Mouse (Mus musculus) thymus, postnatal 36 days (tissue): ENCODE data around the gene Sell.
"Not testable (repeated sequence)": the region's sequence is repeated elsewhere in the genome, so short reads cannot be mapped to it uniquely, and the experiment has no call there.

Experiments
- DNase-seq, 2 experiments: peaks; one replicate each; pipeline ENCODE4 v3.0.0; 2022; ENCODE audit warnings: mixed read lengths in 2 of 2

Sell gene

DNA sequence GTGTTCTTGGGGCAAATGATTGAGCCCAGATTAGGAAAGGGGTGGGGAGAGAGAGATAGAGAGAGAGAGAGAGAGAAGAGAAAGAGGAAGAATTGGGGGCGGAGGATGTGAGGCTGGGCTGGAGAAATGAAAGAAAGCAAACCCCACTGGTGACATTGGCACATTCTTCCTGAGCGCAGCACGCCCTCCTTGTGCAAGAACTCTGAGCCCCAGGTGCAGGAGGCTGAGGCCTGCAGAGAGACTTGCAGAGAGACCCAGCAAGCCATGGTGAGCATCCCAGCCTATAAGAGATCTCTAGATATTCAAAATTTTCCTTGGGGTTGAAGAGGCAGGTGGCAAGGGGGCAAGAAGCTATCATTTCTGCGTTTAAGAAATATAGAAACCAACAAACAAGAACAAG lies at the start of gene Sell:
Gene Sell (plus strand): TSS at position 58 of the 400 bp plus-strand sequence.
- peak; percentile 78 to 87 for DNase-seq

DNA sequence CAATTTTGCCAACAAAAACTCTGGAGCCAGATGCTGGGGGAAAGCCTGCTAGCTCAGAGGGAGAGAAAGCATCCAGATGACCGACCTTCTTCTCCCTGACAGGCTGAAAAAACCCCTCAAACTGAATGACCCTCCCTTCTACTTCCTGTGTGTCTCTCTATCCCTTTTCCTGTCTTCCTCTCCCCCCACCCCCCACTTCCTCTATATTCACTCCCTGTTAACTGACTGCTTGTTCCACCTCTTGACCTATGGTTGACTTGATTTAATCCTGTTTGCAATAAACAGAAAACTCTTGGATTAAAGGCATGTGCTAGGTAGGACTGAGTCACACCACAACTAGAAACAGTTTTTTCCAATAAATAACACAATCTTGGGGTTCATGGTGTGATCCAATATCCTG lies 47.2 kb upstream of the Sell start:
- DNase-seq, result no peak

DNA sequence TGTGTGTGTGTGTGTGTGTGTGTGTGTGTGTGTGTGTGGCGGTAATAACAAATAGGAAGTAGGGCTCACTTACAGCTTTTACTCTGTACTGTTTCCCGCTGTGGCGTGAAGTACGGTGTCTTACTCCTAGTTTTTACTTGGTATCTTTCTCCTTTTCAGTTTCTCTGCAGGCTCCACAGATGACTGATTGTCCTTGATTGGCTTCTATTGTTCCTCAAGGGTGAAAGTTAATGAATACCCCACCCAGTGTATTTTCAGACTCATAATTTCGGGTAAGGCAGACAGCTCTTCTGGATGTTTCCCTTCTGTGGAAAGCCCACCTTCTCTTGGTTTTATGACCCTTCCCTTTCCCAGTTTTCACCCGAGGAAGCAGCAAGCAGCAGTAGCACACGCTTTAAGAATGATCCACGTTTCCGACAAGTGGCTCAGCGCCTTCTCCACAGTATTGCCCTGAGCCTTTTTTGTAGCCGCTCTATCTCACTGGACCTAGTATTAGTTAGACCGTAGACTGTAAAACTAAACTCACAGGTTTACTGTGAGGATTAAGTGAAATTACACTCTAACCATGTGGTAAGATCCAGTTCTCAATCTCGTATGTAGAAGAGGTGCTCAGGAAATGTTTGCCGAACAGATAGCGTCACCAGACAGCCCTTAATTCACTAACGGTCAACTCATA lies 43.4 kb upstream of the Sell start:
- no peak for DNase-seq

DNA sequence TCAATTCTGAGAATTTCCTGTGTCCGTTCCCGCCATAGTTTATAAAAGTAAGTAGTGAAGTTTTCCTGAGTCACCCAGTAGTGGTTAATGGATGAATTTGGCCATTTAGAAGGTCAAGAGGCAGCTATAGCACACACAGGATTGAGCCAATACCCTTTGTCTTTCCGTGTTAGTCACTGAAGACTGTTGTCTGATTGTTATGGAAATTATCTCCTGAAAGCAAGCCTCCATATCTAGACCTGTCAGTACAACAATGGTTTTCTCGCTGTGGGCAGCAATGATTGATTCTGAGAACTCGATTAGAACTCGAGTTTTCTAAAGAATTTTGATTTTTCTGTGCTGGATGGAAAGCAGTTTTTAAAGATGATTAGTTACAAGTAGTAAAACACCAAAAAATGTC lies 42.0 kb upstream of the Sell start:
- no peak for DNase-seq

DNA sequence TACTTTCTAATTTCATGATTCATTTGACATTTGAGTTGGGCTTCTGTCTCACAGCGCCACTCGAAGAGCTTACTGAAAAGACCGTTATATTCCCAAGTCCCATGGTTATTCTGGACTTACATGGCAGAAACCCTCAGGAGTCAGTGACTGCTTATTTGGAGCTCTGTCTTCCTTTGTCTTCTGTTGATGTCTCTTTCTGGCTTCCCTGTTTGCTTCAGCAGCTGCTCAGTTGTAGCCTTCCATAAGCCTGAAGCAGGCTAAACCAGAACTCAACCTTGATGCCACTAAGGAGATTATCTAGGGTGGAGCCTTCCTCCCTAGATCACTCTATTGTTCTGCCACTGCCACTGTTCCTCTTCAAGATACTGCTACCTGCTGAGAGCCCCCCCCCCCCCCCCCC lies 41.0 kb upstream of the Sell start:
- not testable (repeated sequence) for DNase-seq

DNA sequence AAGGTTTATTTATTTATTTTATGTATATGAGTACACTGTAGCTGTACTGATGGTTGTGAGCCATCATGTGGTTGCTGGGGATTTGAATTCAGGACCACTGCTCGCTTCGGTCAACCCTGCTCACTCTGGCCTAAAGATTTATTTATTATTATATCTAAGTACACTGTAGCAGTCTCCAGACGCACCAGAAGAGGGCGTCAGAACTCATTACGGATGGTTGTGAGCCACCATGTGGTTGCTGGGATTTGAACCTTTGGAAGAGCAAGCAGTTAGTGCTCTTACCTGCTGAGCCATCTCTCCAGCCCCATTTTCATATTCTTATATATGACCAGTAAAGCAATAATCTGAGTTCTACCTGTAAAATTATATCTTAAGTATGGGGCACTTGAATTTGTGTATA lies 39.7 kb upstream of the Sell start:
- not testable (repeated sequence) for DNase-seq

DNA sequence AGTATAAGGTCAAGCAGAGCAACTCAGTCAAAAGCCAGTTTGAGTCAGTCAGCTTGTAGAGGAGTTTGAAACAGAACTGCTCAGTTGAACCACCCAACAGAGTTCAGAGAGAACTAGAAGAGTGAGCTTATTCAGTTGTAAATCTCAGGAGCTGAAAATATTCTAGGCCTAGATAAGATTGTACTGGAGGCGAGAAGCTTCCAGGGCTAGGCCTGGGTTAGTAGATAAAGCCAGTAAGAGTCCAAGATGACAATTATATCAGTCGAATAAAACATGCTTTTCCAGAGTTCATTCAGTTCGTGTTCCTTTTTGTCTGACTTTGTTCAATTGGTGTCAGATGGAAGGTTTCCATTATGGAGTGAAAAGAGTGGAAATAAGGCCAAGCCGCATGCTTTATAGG lies 36.1 kb upstream of the Sell start:
- DNase-seq, result no peak

DNA sequence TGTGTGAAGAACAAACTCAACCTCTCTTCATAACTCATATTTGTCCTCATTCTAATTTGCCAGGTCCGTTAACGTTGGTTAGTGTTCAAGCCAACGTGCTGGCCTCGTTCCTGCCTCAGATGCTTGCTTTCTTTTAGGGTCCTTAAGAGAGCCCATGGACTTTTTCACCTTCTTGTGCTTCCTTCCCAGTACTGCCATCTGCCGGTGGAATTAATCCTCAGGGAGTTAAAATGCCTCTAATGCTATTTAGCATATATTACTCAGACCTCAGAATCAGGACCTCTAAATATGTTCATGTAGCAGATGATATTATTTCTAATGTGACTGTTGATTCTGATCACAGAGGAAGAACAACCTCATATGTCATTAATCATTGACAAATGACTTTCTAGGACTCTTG lies 34.4 kb upstream of the Sell start:
- peak; percentile 12 to 39 for DNase-seq

DNA sequence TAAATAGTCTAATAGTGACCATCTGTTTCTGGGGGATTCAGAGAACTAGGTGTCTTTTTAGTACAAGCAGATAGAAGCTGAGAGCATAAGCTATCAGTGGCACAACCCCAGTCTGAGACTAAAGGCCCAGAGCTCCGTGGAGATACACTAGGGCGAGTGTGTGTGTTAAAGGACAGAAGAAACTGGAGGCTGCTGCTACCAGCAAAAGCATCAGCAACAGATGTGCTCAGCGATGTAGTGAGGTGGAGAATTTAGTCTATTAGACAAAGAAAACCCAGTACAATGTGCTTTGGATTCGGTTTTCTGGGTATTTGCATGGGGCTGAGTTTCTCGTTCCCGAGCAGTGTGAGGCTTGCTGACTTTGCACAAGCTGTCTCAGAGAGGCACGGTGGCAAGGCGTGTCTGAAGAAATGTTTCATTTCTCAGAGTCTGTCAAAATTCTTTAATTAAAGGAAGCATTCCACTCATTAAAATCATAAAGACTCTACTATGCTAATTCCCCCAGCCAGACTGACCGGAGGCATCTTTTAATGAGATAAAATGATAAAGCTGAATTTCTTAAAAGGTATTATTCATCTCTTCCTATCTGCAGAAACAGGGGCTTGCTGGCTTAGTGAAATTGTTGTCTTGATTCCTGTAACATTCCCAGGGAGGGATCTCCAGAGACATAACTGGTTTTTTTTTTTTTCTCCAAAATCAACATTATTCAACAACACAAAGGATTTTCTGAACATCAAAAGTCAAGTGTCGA lies 21.2 kb upstream of the Sell start:
- no peak for DNase-seq

DNA sequence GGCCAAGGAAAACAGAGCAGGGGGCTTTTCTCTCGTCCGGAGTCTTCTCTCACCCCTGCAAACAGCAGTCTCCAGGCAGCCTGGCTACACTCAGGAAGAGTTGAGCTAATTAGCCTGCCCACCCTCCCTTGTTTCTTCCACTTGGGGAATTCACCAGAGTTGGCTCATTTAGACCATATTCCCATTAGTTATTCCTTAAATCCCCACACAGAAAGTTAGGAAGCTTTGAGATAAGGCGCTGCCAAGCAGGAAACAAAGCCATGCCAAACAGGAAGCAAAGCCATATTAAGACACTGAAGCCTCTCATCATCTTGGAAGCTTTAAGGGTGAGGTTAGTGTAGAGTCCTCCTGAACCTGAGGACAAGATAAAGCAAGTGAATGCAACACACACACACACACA lies 18.2 kb upstream of the Sell start:
- no peak for DNase-seq

DNA sequence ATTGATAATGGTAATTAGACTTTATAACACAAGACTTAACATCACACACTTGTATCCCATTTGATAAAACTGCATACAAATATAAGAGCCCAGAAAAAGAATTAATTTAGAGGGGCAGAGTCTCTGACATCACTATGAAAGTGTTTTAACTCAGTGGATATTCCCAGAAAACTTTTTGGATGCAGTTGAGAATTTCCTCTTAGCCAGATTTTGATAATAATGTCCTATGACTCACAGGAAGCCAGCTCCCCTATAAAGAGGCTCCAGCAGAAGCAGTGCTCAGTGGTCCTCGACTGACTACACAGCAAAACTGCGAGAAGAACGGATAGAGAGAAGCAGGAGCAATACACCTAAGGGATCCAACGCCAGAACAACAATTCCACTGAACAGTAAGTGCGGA lies 13.8 kb upstream of the Sell start, which contains the start of gene Sele:
Gene Sele (plus strand): TSS at position 301 of the 400 bp plus-strand sequence.
- DNase-seq, result no peak

DNA sequence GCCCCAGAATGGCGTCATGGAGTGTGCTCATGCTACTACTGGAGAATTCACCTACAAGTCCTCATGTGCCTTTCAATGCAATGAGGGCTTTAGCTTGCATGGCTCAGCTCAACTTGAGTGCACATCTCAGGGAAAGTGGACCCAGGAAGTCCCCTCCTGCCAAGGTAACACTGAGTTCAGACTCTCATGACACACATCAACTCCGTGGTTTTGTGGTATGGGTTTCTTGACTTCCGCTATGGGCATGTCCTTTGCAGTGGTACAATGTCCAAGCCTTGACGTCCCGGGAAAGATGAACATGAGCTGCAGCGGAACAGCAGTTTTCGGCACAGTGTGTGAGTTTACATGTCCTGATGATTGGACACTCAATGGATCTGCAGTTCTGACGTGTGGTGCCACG lies 8.2 kb upstream of the Sell start:
- no peak for DNase-seq

DNA sequence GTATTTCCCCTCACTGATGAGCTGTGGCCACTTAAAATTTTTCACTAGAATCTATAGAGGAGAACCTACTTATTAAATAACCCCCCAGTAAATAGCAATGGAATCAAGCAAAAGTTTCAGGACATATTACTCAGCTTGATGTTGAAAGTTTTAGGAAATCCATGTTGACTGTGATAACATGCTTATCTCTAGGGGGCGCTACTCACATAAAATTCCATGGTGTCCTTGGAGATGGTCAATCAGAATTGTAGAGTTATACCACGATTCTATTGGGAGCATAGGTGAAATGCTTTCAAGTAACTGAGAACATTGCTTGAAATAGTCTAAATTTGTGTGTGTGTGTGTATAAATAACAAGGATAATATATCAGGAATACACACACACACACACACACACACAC lies 7.0 kb upstream of the Sell start:
- DNase-seq, result no peak

DNA sequence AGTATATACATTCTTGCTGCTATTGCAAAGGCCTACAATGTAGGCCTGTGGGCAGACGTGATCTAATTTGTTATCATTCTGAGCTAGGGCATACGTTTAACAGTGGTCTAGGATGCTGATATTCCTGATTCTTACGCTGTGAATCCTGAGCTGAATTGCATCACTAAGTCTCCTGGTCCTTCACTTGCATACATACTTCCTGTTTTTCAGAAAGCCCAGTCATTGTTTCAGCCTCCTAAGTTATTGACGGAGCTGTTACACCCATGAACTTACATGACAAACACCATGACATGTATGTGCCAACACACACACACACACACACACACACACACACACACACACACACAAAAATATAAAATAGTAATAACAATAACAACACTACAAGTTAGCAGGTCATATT lies 1.7 kb upstream of the Sell start:
- no peak for DNase-seq

DNA sequence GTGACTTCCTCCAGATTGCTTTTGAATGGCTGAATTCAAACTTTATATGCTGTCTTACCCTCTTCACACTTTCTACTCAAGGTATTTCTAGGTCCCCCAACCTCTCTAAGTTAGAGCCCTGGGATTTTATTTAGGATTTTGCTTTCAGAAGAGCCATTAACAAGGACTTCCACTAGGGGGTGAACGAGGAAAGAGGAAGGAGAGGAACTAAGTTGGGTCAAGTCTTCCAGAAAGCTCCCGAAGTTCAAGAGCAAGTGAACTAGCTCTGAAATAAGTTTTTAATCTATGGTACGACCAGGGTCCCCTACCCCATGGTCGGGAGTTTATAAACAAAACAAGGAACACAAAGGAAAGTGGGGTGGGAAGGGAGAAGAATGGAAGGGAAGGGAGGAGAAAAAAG lies 504 bp upstream of the Sell start:
- no peak for DNase-seq

DNA sequence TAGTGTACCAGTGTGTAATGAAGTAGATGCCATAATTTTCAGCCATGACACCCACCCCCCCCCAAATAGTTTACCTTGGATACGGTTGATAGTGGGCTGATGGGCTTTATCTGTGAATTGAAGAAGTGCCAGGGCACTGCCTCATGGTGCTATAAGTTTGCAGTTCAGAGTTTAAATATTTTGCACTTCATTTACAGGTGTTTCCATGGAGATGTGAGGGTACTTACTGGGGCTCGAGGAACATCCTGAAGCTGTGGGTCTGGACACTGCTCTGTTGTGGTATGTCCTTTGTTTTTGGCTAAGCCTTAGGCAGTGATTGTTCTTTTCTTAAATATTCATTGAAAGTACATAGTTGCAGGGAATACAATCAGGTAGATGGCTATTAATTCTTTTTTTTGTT lies 1.1 kb downstream of the Sell start:
- DNase-seq, result no peak

DNA sequence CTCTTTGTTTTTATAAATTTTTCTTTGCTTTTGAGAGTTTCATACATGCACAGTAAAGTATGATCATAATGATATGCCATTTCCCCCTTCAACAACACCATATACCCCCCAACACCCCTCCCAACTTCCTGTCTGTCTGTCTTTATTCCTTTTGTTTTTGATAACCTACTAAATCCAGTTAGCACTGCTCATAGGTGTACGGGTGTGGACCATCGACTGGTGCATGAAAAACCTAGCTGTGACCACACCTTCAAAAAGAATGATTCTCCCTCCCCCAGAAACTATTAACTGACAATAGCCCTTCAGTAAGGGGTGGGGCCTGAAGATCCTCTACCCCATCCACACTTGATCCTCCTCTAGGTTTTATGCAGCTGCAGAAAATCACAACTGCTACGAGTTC lies 2.0 kb downstream of the Sell start:
- DNase-seq, result peak; percentile 40 to 49

DNA sequence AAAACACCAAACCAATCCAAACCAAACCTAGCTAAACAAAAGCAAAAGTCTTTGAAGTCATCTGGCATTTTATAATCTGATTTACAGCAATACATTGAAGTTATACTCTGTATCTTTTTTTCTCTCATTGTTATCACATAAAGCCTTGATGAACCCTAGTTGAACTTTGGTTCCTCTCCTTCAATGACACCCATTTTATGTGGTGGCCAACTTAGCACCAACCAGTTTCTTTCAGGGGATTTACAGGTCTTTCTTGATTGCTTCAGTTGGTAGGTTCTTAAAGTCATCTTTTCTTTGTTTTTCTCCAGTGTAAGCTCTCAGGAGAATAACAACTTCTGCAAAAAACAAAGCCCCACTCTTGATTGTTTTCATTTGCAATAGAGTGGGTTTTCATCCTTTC lies 7.5 kb downstream of the Sell start:
- DNase-seq, result no peak

DNA sequence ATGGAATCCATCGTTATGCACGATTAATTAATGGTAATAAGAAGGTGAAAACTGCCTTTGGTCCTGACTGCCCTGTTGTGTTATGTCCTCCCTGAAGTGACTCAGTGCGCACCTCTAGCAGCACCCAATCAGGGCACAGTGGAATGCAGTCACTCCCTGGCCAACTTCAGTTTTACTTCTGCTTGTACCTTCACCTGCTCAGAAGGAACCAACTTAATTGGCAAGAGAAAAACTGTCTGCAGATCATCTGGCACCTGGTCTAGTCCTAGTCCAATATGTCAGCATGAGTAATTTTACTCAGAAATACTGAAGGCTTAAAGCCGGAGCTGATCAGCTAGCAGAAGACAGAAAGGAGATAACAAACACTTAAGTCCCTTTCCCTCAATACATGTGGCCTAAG lies 8.7 kb downstream of the Sell start:
- no peak for DNase-seq

DNA sequence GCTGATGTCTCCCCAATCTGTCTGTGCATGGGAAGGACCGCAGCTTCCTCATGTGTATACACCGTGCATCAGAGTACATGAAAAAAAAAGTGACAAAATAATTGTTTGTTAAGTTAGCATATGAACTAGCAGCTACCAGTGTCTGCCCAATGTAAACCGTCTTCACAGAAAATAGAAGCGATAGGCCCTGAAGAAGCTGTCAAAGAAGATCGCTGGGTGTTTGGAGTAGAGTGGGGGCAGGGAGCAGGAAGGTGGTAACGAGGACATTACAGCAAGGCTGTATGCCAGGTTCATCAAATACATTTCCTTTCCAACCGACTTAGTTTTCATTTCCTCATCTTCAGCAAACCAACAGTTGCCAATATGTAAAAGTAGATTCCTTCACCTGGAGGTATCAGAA lies 9.3 kb downstream of the Sell start:
- peak; percentile 64 to 77 for DNase-seq

DNA sequence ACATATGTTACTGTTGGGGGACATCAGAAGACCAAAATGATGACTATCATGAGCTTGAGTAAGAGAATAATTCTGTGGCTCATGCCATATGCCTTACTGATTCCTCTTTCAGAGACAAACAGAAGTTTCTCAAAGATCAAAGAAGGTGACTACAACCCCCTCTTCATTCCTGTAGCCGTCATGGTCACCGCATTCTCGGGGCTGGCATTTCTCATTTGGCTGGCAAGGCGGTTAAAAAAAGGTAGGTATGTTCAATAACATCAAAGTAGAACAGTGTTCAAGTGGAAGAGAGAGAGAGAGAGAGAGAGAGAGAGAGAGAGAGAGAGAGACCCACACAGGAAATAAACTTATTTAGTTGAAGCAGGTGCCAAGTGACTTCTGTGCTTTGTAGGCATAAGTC lies 10.2 kb downstream of the Sell start:
- peak; percentile 48 to 52 for DNase-seq

DNA sequence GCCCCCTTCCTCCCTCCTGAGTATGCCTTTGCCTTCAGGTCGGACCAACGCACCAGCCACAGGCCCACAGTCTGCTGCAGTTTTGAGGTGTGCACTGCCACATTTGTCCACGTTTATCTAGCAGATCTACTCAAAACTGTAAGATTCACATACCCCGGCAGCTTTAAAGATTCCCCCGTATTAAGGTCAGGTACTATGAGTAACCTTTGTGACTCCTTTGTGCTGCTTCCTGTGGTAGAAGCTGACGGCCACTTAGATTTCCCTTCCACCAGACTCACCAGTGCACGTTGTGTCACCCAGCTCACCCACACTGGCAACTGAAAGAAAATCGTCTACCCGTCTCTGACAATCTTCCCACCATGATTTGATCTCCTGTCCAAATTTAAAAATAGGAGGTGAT lies 11.3 kb downstream of the Sell start:
- DNase-seq, result no peak

DNA sequence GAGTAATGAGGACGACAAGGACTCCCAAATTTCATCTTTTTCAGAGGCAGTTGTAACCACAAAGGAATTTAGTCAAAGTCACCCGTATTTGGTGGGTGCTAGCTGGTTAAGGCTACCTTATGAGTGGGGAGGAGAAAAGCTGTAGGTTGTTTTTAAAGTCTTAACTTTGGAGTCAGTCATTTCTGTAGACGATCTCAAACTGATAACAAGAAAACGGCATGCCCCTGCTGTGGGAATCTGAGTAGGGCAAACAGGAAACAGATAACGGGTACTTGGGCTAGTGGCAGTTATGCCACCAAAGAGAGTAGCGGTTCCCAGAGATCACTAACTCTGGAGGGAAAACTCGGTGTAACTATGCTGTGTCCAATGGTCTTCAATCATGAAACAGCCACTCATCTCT lies 12.0 kb downstream of the Sell start:
- no peak for DNase-seq

DNA sequence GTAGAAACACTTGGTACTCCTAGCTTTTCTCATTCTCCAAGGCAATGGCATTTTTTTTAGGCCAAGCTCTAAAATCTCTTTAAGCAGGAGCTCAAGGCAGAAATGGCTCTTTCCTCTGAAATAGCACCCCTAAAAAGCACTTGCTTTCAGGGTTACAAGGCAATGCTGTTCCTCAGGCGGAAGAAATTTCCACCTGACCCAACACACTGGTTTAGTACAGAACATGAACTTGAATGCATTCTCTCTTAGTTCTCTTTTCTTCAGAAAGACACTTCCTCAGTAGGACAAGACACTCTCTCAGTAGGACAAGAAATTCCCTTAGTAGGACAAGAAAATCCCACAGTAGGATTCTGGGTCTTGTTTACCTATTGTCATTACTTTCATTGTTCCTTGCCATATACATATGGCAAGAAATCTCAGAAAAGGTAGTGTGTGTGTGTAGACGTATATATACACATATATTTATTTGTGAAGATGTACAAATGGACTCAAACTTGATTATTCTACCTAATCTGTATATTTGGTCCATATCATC lies 12.9 kb downstream of the Sell start:
- DNase-seq, result no peak
